Mouse (Mus musculus): ENCODE measurements around the gene Ovol1. TPM values are rescaled to one million over a fixed set of nuclear protein-coding genes. Genes with fewer than 3 reads are reported as not detected.

The Ovol1 gene
- polyA plus RNA-seq (2015; fragmentation: Nextera tagmentation; extraction: Ambion mirVana) = 12.3 and 13.7 TPM in 2 replicates

GRCm38 (mm10) chr19:5560457-5561041 is at the start of gene Ovol1:
Gene Ovol1 (minus strand): TSS chr19:5560646.
- under 1% methylated on average over 57 of the region's 57 CpGs for WGBS
- DNase-seq (ENCODE audit: low spot score) (no peak), ATAC-seq (replicated peaks; ENCODE audit: low FRiP score, low read depth) (peak; percentile 68)
- peak within 1 kb of the TSS; percentile 59 for H3K9ac ChIP-seq (ENCODE audit: low read depth, low read length)
- H3K27ac ChIP-seq = peak within 1 kb of the TSS; percentile 95
- peaks cover 4% of the 10 kb centered on the region; the same call in 1 of the 2 replicates for H3K27me3 ChIP-seq (ENCODE audit: insufficient read depth, low read length)
- peak within 1 kb of the TSS; percentile 61 for H3K4me2 ChIP-seq (ENCODE audit: low read length)
- peak within 1 kb of the TSS; percentile 46 for H3K4me3 ChIP-seq (replicated peaks; ENCODE audit: low read depth, low read length)
- no peak for TF ChIP-seq CTCF (IDR thresholded peaks at IDR 0.05; ENCODE audit: low read depth)
- H3K36me3 ChIP-seq (ENCODE audit: insufficient read depth, low read length) = no peaks in the 10 kb centered on the region
- H3K4me1 ChIP-seq (replicated peaks; ENCODE audit: insufficient read depth, low read length) = peaks cover 6% of the 10 kb centered on the region
- no peaks in the 10 kb centered on the region for H3K9me3 ChIP-seq (replicated peaks; ENCODE audit: low read length)

DNA sequence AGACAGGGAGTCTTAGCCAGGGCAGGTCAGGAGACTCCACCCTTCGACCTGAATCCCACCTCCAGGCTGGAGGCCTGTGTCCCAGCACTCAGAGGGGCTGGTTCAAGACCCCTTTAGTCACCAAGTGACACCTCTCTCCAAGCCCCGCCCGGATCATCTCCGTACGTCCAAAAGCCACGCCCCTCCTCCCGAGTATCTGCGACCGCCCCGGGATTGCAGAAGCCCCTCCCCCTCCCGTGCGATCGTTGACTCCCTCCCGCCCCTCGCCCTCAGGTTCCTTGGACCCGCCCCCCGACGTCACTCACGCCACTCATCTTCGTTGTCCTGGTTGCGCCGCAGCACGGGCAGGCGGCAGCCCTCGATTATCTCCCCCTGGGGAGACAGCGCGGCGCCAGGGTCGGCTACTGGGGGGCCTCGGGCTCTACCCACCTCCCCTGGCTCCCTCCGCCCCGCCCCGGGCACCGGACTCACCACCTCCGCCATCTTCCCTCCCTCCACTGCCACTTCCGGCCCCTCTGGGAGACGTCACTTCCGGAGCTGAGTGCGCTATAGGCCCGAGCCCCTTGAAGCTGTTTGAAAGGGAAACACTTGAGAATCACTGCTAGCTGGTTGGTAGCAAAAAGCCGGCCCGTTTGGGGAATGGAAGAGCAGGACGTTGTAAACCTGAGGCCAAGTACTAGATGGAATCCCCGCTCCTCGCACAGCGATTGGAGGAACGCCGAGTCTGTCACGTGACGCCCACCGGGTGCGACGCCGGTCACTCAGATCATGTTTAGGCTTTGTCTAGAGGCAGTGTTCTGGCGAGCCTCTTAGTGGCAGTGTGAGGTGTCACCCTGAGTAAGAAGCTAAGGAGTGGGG is 49.3 kb upstream of the Ovol1 start, which contains the start of gene Kat5:
TSS of gene Kat5 (minus strand) at position 691 of the 858 bp plus-strand sequence.
- Histone ChIP-seq H3K4me3 (replicated peaks; ENCODE audit: low read depth, low read length) (peak within 1 kb of the TSS; percentile 84), H3K27ac (peak within 1 kb of the TSS; percentile 99), H3K4me2 (ENCODE audit: low read length) (peak within 1 kb of the TSS; percentile 72), H3K27me3 (ENCODE audit: insufficient read depth, low read length) (no peaks in the 10 kb centered on the region), H3K4me1 (replicated peaks; ENCODE audit: insufficient read depth, low read length) (peaks cover 7% of the 10 kb centered on the region; the same call in 1 of the 2 replicates), H3K9me3 (replicated peaks; ENCODE audit: low read length) (no peaks in the 10 kb centered on the region), H3K9ac (ENCODE audit: low read depth, low read length) (peak within 1 kb of the TSS; percentile 88), H3K36me3 (ENCODE audit: insufficient read depth, low read length) (peaks cover 36% of the 10 kb centered on the region)
- peak; percentile 35; the same call in 1 of the 2 replicates for TF ChIP-seq CTCF (IDR thresholded peaks at IDR 0.05; ENCODE audit: low read depth)
- under 1% methylated on average over 53 of the region's 55 CpGs for WGBS
- peak; percentile 97 for DNase-seq (ENCODE audit: low spot score)
- ATAC-seq (replicated peaks; ENCODE audit: low FRiP score, low read depth) = peak; percentile 88

DNA sequence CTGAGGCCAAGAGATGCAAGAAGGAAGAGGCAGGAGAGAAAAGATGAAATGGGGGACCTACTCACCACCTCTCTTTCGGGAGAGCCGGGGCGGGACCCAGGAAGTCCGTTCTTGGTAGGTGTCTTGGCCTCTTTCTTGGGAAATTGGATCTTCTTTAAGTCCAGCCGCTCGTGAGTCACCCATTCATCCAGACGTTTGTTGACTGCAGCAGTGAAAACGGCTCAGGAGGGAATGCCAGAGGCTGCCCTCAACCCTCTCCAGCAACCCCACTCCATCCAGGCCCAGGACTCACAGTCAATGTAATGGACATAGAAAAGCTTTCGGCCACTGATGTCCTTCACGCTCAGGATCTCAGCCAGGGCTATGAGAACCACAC is 48.7 kb upstream of the Ovol1 start:
- 53% methylated on average over 10 of the region's 10 CpGs for WGBS
- H3K4me3 ChIP-seq (replicated peaks; ENCODE audit: low read depth, low read length) = peak overlapping the region; percentile 84

GRCm38 (mm10) chr19:5608707-5609106 is 48.3 kb upstream of the Ovol1 start:
- no peak for ATAC-seq (replicated peaks; ENCODE audit: low FRiP score, low read depth)
- no peak overlapping the region for H3K9ac ChIP-seq (ENCODE audit: low read depth, low read length)
- peak overlapping the region; percentile 84; the same call in 1 of the 2 replicates for H3K4me3 ChIP-seq (replicated peaks; ENCODE audit: low read depth, low read length)

More for the DNA sequence above, 48.7 kb upstream of the Ovol1 start:
- no peaks in the 10 kb centered on the region for H3K9me3 ChIP-seq (replicated peaks; ENCODE audit: low read length)
- H3K27me3 ChIP-seq (ENCODE audit: insufficient read depth, low read length) = no peaks in the 10 kb centered on the region
- peaks cover 42% of the 10 kb centered on the region for H3K36me3 ChIP-seq (ENCODE audit: insufficient read depth, low read length)
- ATAC-seq (replicated peaks; ENCODE audit: low FRiP score, low read depth) (no peak), DNase-seq (ENCODE audit: low spot score) (no peak)
- peak overlapping the region; percentile 99; the same call in 1 of the 2 replicates for H3K27ac ChIP-seq
- H3K4me2 ChIP-seq (ENCODE audit: low read length) = peak overlapping the region; percentile 72
- H3K4me1 ChIP-seq (replicated peaks; ENCODE audit: insufficient read depth, low read length) = peaks cover 7% of the 10 kb centered on the region; the same call in 1 of the 2 replicates
- no peak for TF ChIP-seq CTCF (IDR thresholded peaks at IDR 0.05; ENCODE audit: low read depth)
- peak overlapping the region; percentile 88 for H3K9ac ChIP-seq (ENCODE audit: low read depth, low read length)

GRCm38 (mm10) chr19:5607705-5608410 is 47.4 kb upstream of the Ovol1 start:
- WGBS = 94% methylated on average over 26 of the region's 26 CpGs
- DNase-seq (ENCODE audit: low spot score) = no peak
- Histone ChIP-seq H3K9ac (ENCODE audit: low read depth, low read length) (no peak overlapping the region), H3K4me3 (replicated peaks; ENCODE audit: low read depth, low read length) (no peak overlapping the region), H3K36me3 (ENCODE audit: insufficient read depth, low read length) (peaks cover 45% of the 10 kb centered on the region), H3K4me2 (ENCODE audit: low read length) (no peak overlapping the region), H3K27me3 (ENCODE audit: insufficient read depth, low read length) (no peaks in the 10 kb centered on the region), H3K27ac (no peak overlapping the region), H3K9me3 (replicated peaks; ENCODE audit: low read length) (no peaks in the 10 kb centered on the region), H3K4me1 (replicated peaks; ENCODE audit: insufficient read depth, low read length) (peaks cover 8% of the 10 kb centered on the region; the same call in 1 of the 2 replicates)
- ATAC-seq (replicated peaks; ENCODE audit: low FRiP score, low read depth) = no peak
- TF ChIP-seq CTCF (IDR thresholded peaks at IDR 0.05; ENCODE audit: low read depth) = no peak

More at GRCm38 (mm10) chr19:5608707-5609106, 48.3 kb upstream of the Ovol1 start:
- H3K4me1 ChIP-seq (replicated peaks; ENCODE audit: insufficient read depth, low read length) = peaks cover 7% of the 10 kb centered on the region; the same call in 1 of the 2 replicates
- no peak for DNase-seq (ENCODE audit: low spot score)
- H3K9me3 ChIP-seq (replicated peaks; ENCODE audit: low read length) = no peaks in the 10 kb centered on the region
- no peak for TF ChIP-seq CTCF (IDR thresholded peaks at IDR 0.05; ENCODE audit: low read depth)
- WGBS = 95% methylated on average over 13 of the region's 13 CpGs
- no peaks in the 10 kb centered on the region for H3K27me3 ChIP-seq (ENCODE audit: insufficient read depth, low read length)
- peak overlapping the region; percentile 72 for H3K4me2 ChIP-seq (ENCODE audit: low read length)
- peaks cover 45% of the 10 kb centered on the region for H3K36me3 ChIP-seq (ENCODE audit: insufficient read depth, low read length)
- 0 out of 2 replicates have a peak overlapping the region, but pooled peaks have one; percentile 99 for H3K27ac ChIP-seq
